Mouse (Mus musculus) brain, embryonic 14.5 days (tissue): ENCODE measurements around the gene Polr2m. TPM values are rescaled to one million over a fixed set of nuclear protein-coding genes. Genes with fewer than 3 reads are reported as not detected.
"Not testable (repeated sequence)": the region's sequence is repeated elsewhere in the genome, so short reads cannot be mapped to it uniquely, and the experiment has no call there.

Source experiments
- DNase-seq: peaks from one replicate; pipeline ENCODE4 v3.0.0-alpha.2; 2011; ENCODE audit warnings: low read depth
- CTCF ChIP-seq: fragments of 200-500 bp; IDR thresholded peaks from 2 replicates; pipeline ENCODE4 v1.5.1; 2012; ENCODE audit warnings: inconsistent platforms, mild to moderate bottlenecking, moderate library complexity, borderline replicate concordance; ENCODE audit not compliant: insufficient read depth, insufficient read length; ENCODE audit errors: extremely low read depth
- POLR2A ChIP-seq: fragments of 200-500 bp; IDR thresholded peaks from 2 replicates; pipeline ENCODE4 v1.6.1; 2012; ENCODE audit warnings: mild to moderate bottlenecking, inconsistent platforms, borderline replicate concordance; ENCODE audit not compliant: poor library complexity, insufficient read depth, insufficient read length, severe bottlenecking; ENCODE audit errors: extremely low read depth
- polyA plus RNA-seq: library from polyadenylated mRNA; depleted of rRNA; stranded (reverse); fragments of >200 nt; gene quantifications from 2 replicates; pipeline ENCODE4 v1.2.3, GENCODE M21; 2012

Gene Polr2m
- polyA plus RNA-seq, 1 experiment, result 449 TPM

- TF ChIP-seq CTCF (no peak), POLR2A (no peak)
- DNase-seq, result no peak
Observed at GRCm38 (mm10) chr9:71492296-71493025, 6.7 kb upstream of the Polr2m start.

GRCm38 (mm10) chr9:71490076-71490475, 4.3 kb upstream of the Polr2m start:
- TF ChIP-seq CTCF (no peak), POLR2A (no peak)
- no peak for DNase-seq

GRCm38 (mm10) chr9:71486127-71486526, 392 bp upstream of the Polr2m start:
- TF ChIP-seq POLR2A, result no peak
- no peak for TF ChIP-seq CTCF

DNA sequence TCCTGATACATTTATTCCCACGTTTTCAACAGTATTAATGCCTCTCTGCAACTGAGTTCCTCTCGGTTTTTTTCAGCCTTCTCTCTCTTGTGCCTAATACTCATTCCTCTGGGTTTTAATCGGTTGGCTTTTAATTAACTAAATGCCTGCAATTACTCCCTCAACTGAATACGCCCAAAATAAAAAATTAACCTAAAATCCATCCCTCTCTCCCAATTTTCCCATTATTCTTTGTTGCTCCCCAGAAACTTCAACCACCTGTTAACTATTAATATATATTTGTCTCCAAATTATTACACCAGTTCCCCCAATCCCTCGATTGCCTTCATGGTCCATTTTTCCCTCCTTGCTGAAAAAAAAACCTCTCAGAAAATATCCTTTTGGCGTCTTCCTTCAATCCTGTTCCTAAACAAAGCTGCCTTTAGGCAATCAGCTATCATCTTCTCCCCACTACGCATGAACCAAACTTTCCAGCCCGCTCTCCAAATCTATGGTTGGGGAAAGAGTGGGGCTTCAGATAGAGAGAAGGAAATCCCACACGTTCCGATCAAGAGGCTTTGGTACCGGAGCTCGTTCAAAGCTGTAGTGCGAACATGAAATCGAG, 762 bp downstream of the Polr2m start:
- DNase-seq, result no peak
- TF ChIP-seq POLR2A, result no peak
- no peak for TF ChIP-seq CTCF

More at GRCm38 (mm10) chr9:71486127-71486526, 392 bp upstream of the Polr2m start:
- no peak for DNase-seq

DNA sequence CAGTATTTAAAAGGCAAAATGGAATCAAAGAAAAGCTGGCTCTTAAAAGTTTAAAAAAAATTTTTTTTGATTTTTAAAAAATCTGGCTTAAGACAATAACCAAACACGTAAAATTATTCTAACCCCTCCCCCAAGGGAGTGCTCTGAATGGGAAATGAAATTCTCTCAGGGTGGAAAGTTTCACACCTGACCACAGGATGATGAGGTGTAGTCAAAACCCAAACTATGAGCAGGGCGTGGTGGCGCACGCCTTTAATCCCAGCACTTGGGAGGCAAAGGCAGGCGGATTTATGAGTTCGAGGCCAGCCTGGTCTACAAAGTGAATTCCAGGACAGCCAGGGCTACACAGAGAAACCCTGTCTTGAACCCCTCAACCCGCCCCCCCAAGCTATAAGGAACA, 1.9 kb downstream of the Polr2m start:
- DNase-seq, result not testable (repeated sequence)

DNA sequence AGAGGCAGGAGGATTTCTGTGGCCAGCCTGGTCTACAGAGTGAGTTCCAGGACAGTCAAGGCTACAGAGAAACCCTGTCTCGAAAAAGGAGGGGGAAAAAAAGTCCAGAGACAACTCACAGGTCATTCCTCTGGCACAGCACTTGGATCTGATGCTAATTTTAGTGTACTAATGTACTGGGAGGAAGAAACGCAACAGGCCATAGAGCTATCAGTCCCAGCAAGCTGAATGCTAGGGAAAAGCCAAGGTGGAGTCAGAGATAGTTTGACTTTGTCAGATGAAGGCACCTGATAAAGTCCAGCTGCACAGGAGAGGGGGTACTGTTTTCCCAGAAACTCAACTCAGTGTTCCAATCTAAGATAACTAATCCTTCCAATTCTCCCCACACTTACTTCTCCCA, 5.4 kb downstream of the Polr2m start:
- no peak for DNase-seq
- TF ChIP-seq POLR2A, result no peak
- TF ChIP-seq CTCF, result no peak

- TF ChIP-seq POLR2A (no peak), CTCF (no peak)
- no peak for DNase-seq
Observed at GRCm38 (mm10) chr9:71479413-71479812, 6.3 kb downstream of the Polr2m start.

DNA sequence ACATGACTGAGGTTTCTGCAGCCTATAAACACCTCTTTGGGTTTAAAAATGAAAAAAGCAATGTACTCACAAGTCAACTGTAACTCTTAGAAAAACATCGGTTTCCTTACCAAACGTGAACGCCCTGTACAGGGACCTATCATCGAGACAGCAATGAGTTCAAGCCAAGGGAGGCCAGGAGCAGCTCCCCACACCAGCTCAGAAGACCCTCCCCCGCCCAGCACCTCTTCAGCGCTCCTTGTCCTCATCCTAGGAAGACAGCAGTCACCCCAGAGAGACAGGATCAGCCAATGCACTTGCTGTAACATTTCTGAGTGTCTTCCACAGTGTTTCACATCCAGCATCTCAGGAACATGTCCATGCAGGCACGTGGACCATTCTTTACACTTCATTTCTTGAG, 7.1 kb downstream of the Polr2m start:
- no peak for TF ChIP-seq CTCF
- no peak for TF ChIP-seq POLR2A
- DNase-seq, result no peak

GRCm38 (mm10) chr9:71476601-71477000, 9.1 kb downstream of the Polr2m start:
- DNase-seq, result no peak
- TF ChIP-seq CTCF (no peak), POLR2A (no peak)

GRCm38 (mm10) chr9:71475536-71475935, 10.2 kb downstream of the Polr2m start:
- TF ChIP-seq POLR2A (no peak), CTCF (no peak)
- DNase-seq, result no peak

- TF ChIP-seq POLR2A, result no peak
- no peak for TF ChIP-seq CTCF
- no peak for DNase-seq
Observed at GRCm38 (mm10) chr9:71467434-71467833, 18.3 kb downstream of the Polr2m start.

GRCm38 (mm10) chr9:71466111-71466510, 19.6 kb downstream of the Polr2m start:
- peak; percentile 32 for DNase-seq
- TF ChIP-seq CTCF, result peak; percentile 66; the same call in 1 of the 2 replicates
- TF ChIP-seq POLR2A, result no peak

DNA sequence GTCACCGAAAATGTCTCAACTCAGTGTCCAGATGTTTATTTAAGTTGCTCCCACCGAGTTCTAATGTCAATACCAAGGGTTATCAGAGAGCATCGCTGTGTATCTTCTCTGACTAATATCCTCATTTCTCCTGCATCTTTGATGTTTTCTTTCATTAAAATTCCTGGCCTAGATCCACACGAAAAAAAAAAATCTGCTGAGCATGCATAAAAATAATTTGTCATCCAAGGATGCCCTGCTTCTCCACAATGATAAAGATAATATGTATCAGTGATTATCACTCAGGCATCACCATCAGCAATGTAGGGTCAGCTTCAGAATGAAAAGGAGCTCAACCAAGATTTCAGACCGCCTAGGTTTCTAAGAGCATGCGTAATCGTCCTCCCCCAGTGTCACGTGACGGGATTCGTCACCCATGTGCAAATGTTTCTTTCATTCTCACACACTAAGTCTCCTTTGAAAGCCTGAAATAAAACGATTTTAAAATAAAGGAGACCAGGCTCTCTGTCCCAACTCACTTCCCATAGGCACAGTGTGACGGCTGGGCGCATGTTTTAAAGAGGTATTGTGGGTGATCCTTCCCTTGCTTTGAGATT, 22.6 kb downstream of the Polr2m start:
- peak; percentile 26 for DNase-seq
- TF ChIP-seq POLR2A (no peak), CTCF (no peak)

DNA sequence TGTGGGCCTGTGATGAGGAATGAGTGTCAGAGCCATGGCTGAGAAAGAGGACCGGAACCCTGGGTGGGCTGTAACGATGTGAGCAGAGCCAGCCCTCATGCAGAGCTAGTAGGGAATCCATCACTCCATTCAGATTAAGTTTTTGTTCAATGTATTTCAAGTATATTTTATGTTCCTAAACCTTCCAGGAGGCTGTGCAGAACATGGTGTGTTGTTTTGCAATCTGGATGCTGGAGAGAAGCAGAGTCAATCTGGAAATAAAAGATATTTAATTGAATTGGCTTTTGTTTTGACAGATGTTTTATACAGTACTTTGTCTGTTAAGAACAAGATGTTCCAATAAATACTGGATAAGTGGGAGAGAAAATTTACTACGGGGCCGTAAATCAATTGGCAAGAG, 29.0 kb downstream of the Polr2m start:
- no peak for TF ChIP-seq POLR2A
- no peak for TF ChIP-seq CTCF

DNA sequence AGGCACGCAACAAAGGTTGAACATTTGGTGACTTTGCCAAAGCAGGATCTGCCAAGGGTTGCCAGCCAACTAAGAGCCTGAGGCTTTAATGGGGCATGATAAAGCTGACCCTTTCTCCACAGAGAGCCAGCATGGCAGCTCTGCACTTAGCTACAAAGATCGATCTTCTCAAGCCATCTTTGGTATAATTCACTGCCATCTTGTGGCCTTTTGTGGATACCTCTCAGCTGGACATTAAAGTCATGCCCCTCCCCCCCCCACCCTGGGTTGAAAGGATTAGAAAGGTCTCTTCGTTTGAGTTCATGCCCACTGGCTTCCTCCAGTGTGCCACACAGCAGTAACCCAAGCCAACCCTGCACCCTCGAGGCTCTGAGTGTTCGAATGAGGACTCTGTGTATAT, 31.8 kb downstream of the Polr2m start:
- TF ChIP-seq CTCF, result no peak
- no peak for TF ChIP-seq POLR2A

More for the DNA sequence above, 29.0 kb downstream of the Polr2m start:
- DNase-seq, result no peak

GRCm38 (mm10) chr9:71453352-71453751, 32.4 kb downstream of the Polr2m start:
- no peak for TF ChIP-seq POLR2A
- TF ChIP-seq CTCF, result no peak
- DNase-seq, result no peak

More for the DNA sequence above, 31.8 kb downstream of the Polr2m start:
- no peak for DNase-seq
